Mouse (Mus musculus): ENCODE data around the gene Gm21987. TPM values are rescaled to one million over a fixed set of nuclear protein-coding genes. Genes with fewer than 3 reads are reported as not detected.
A peak's percentile ranks its signal among the peaks of the same experiment; 100 is the strongest.
"Not testable (repeated sequence)": the region's sequence is repeated elsewhere in the genome, so short reads cannot be mapped to it uniquely, and the experiment has no call there.

Gene Gm21987
- polyA plus RNA-seq (2015; fragmentation: Nextera tagmentation; extraction: Ambion mirVana): not detected in 2 replicates

DNA sequence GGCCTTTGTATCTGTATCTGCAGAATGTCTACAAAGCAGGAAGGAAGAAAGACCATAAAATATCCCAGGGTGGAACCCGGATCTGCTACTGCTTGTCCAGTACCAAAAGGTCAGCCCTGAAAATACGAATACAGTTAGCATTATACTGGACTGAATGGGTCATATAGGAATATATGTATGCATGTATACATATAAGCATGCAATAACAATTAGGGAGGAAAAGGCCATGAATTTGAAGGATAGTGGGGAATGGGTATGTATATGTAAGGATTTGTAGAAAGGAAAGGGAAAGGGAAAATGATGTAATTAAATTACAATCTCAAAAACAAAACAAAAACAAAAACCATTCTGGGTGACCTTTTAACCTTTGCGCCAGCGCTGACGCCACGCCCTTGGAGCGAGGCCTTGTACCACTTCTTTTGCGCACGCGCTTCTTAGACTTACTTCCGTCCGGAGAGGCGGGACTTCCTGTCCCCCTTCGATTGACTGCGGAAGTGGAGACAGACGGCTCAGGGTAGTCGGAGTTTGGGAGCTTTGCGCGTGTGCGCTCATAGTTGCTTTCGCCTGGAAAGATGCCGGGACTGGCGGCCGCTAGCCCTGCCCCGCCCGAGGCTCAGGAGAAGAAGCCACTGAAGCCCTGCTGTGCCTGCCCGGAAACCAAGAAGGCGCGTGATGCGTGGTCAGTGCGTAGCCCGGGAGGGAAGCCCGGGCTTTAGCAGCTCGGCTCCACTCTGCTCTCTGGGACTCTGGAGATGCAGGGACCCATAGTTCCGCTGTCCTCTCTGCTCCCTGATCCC is at the start of gene Gm21987, which contains the start of gene Cox17:
TSS of gene Gm21987 (plus strand) at position 512 of the 797 bp plus-strand sequence.
TSS of gene Cox17 (plus strand) at position 463 of the 797 bp plus-strand sequence.
- peak; percentile 94 for DNase-seq (ENCODE audit: low spot score)

DNA sequence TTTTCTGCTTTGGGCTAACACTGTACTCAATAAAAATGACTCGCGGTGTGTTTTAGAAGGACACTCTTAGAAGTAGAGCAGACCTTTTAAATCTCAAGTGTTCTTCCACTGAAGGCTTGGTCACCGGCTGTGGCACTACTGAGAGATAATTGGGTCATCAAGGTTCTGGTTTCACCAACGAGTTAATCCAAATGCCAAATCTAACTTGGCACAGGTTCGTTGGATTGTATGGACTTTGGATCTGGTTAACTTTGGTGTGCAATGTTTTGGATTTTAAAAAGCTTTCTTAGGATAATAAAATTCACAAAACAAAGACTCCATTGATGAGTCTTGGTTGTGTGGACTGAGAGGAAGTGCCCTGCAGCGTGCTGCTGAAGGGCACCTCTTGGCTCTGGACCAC is 48.4 kb upstream of the Gm21987 start:
- DNase-seq (ENCODE audit: low spot score): no peak

GRCm38 (mm10) chr16:38302367-38302766 is 44.5 kb upstream of the Gm21987 start:
- DNase-seq (ENCODE audit: low spot score): no peak

GRCm38 (mm10) chr16:38304460-38305194 is 42.2 kb upstream of the Gm21987 start:
- DNase-seq (ENCODE audit: low spot score): no peak

GRCm38 (mm10) chr16:38306571-38307220 is 40.1 kb upstream of the Gm21987 start:
- no peak for DNase-seq (ENCODE audit: low spot score)

DNA sequence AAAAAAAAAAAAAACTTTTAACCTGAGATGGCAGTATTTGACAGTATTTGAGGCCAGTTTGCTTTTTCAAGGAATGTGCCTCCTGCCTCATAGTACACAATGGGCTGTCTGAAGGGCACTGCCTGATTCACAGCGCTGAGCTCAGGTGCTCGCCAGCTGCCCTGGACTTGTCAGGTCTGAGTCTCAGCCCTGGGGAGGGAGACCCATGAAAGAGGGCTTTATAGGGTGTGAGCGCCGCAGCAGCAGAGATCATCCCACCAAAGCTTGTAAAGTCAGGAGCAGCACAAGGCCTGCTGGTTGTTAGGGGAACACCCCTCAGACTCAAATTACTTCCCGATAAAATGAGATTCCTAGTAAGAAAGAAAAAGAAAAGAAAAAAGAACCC is 39.6 kb upstream of the Gm21987 start:
- DNase-seq (ENCODE audit: low spot score): no peak

DNA sequence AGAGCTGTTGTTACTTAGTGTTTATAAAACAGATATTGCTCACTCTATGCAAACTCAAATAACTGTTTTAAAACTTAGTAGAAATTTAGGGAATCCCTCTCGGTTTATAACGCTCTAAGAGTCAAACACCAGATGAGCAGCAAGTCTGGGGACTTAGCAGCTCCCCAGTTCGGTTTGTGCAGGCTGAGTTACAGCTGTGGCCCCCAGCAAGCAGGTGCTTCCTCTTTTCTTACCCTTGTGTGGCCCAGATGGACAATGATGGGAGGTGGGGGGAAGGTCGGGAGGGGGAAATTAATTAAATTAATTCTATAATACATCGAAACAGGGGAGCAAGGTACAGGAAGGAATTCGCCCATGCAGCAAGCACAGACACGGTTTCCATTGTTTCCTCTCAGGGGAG is 39.2 kb upstream of the Gm21987 start:
- no peak for DNase-seq (ENCODE audit: low spot score)

GRCm38 (mm10) chr16:38308195-38308594 is 38.6 kb upstream of the Gm21987 start:
- no peak for DNase-seq (ENCODE audit: low spot score)

DNA sequence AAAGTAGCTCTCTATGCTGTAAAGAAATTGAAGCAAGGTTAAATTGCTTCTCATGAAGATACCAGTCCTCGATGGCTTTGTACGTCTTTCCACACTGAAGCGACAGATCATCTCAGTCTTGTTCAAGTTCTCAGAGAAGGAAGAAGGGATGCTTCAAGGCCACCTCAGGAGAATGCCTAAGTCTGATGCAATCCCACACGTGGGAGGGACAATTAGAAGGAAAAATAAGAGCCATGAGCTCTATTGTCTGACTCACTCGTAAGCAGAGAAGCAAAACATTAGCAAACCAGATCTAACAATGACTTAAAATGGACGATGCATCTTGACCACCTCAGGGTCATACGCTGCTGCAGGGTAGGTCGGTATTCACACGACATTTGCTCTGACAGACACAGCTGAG is 28.3 kb upstream of the Gm21987 start:
- no peak for DNase-seq (ENCODE audit: low spot score)

DNA sequence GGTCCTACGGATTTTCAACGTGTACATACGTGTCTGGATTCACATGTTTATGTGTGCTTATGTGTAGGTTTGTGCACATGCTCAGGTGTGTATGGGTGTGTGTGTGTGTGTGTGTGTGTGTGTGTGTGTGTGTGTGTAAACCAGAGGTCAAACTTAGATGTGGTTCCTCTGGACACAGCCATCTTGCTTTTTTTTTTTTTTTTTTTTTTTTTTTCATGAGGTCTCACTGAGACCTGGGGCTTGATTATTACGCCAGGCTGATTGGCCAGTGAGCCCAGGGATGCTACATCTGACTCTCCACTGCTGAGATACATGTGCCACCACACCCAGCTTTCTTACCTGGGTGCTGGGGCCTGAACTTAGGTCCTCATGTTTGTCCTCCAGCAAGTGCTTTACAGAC is 27.8 kb upstream of the Gm21987 start:
- DNase-seq (ENCODE audit: low spot score): no peak

DNA sequence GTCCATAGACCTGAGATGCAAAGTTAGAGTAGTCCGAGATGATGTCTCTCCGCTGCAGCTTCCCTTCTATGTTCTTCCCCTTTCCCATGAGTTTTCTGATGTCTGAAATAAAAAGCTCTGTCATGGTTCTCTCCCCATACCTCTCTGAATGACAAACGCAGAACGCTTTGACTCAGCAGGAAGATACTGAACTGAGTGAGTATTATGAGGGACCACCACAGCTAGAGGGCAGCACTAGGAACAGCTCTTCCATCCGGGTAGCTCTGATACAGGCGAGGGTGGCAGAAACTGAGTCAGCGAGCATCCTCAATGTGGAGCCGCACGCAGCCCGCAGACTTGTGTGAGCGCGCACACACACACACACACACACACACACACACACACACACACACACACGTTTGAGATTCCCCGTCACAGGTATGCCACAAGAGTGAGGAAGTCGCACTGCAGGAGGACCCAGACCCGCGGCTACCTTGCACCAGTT is 25.3 kb upstream of the Gm21987 start:
- DNase-seq (ENCODE audit: low spot score): peak; percentile 64

DNA sequence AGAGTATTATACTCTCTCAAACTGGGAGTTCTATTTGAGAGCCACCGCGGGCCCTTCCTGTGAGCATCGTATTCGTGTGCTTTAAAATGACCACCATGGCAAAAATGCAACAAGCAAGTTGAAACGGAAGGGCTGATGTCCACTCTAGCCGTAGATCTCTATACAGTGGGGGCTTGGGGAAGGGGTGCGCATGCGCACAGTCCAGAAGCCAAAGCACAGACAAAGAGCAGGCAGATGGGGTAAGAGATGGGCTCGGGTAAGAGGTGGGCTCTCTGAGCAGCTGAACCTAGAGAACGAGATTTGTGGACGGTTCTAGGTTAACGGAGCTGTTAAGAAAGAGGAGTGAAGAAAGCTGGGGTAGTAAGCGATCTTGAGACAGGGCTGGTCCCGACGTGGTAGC is 22.5 kb upstream of the Gm21987 start:
- DNase-seq (ENCODE audit: low spot score): no peak

GRCm38 (mm10) chr16:38326778-38327397 is 20.0 kb upstream of the Gm21987 start:
- no peak for DNase-seq (ENCODE audit: low spot score)

DNA sequence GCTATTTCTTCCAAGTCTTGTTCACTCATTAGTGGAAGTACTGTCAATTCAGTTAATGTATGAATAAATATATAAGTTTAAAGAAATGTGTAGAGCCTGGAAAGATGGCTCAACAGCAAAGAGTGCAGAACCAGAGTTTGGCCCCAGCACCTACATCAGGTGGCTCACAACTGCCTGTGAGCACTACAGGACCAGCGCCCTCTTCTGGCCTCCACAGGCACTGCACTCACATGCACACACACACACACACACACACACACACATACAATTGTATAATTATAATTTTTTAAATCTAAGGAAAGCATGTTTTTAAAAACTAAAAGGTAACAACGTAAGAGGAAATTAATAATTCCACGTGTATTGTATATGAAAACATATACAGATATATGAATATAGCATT is 17.5 kb upstream of the Gm21987 start:
- no peak for DNase-seq (ENCODE audit: low spot score)

GRCm38 (mm10) chr16:38334431-38334830 is 12.4 kb upstream of the Gm21987 start:
- no peak for DNase-seq (ENCODE audit: low spot score)

DNA sequence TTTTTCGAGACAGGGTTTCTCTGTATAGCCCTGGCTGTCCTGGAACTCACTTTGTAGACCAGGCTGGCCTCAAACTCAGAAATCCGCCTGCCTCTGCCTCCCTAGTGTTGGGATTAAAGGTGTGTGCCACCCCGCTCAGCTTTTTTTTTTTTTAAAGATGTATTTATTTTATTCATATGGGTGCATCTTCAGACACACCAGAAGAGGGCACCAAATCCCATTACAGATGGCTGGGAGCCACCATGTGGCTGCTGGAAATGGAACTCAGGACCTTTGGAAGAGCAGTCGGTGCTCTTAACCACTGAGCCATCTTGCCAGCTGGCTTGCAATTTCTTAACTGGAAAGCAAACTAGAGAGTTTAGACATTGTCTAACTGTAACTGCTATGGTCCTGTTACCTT is 8.8 kb upstream of the Gm21987 start:
- DNase-seq (ENCODE audit: low spot score): not testable (repeated sequence)

DNA sequence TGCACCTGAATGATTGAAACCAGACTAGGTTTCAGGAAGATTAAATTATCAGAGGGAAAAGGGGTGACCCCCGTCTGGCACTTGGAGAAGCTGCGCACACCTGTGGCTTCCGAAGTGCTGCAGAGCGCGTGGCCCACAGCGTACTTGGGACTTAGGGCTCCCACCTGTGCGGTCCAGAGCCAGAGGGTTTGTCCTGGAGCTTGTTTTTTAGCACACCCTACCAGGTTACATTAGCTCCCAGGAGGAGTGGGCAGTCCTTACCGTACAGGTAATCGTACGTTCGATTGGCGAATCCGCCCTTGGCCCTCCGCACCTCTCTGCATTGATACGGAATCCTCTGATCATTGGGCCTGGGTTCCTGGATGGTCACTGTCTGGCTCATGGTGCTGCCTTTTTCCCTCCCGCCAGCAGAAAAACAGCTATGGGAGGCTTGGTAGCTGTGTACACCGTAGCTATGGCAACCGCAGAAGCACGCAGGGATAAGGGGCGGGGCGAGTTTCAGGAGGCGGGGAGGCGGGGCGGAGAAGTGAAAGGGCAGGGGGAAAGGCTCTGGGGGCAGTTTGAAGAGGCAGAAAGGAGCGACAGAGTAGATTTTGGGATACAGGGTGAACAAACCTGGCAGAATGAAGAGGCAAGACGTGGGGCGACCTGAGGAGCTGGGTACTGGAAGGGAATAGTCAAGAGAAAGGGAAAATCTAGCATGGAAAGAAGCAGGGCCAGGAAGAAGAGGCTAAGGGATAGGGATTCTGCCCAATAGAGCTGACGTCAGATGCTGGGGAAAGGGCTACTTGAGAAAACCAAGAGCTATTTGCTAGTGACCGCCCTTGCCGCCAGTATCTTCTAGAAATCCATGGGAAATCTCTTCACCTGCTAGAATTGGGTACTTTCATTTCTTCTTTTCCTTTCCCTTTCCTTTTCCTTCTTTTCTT is 5.2 kb upstream of the Gm21987 start, which contains the start of gene Maats1:
TSS of gene Maats1 (minus strand) at position 748 of the 929 bp plus-strand sequence.
- peak; percentile 54 for DNase-seq (ENCODE audit: low spot score)

DNA sequence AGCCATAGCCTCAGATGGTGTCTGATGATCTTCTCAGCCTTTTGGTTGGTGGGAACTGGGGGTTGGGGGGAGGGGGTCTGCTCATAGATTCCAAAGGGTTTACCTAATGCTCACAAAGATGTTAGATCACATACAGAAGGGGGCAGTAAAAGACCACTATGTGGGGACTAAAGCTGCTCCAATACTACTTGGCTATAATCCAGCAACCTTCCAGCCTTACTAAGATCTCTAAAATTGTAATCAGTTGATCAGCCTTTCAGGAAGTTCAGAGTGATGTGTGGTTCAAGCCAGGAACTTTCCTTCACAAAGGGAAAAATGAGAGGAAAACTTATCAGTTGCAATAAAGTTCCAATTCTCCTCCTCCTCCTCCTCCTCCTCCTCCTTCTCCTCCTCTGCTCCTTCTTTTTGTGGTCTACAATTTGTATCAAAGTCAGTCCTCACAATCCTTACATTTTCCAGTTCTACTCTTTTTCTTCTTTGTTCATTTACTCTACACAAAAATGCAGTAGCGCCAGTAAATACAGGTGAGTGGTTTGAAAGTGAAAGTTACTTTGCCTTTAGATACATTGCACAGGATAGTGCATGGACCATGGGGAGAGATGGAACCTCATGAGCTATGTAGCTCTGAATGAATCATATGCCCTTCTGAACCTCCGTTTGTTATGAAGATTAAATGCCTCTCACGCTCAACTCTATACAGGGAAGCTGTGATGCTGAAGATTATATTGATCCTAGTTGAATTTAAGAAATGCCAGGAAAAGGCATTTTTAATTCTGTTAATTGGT is 1.7 kb upstream of the Gm21987 start:
- peak; percentile 60 for DNase-seq (ENCODE audit: low spot score)

DNA sequence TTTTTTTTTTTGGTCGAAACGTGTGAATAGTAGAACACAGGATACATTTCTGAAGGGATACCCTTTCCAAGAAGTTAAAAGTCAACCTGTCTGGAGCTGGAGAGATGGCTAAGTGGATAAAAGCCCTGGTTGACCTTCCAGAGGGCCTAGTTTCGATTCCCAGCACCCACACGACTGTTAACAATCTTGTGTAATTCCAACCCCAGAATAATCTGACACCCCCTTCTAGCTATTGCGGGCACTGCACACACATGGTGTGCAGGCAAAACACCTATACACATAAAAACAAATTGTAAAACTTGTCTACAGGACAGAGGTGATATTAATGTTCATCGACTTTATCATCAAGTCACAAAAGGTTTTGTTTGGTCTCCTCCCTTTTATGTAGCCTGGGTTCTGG is 748 bp downstream of the Gm21987 start:
- no peak for DNase-seq (ENCODE audit: low spot score)

Data from thymus, postnatal 0 days (tissue).